Mouse (Mus musculus) embryonic facial prominence, embryonic 12.5 days (tissue): ENCODE data around the gene Fyn. TPM values are rescaled to one million over a fixed set of nuclear protein-coding genes. Genes with fewer than 3 reads are reported as not detected.

Experiments used
- ATAC-seq: fragments of 200-750 bp; cut with Nextera tagmentation; 2 replicates; pipeline ENCODE4 v1.8.0; 2017; ENCODE audit not compliant: insufficient number of reproducible peaks, insufficient read depth, low FRiP score, low TSS enrichment
- H3K27ac ChIP-seq: fragments of 300-500 bp; sonication (generic); 2 replicates; pipeline ENCODE4 v1.5.1; 2016; ENCODE audit warnings: mild to moderate bottlenecking
- H3K27me3 ChIP-seq: fragments of 300-500 bp; sonication (generic); 2 replicates; pipeline ENCODE4 v1.6.1; 2016; ENCODE audit warnings: mild to moderate bottlenecking, moderate library complexity
- H3K36me3 ChIP-seq: fragments of 300-500 bp; sonication (generic); 2 replicates; pipeline ENCODE4 v1.6.1; 2016; ENCODE audit warnings: mild to moderate bottlenecking
- H3K4me1 ChIP-seq: fragments of 300-500 bp; sonication (generic); 2 replicates; pipeline ENCODE4 v1.6.1; 2016
- H3K4me2 ChIP-seq: fragments of 300-500 bp; sonication (generic); replicated peaks from 2 replicates; pipeline ENCODE4 v1.6.1; 2016; ENCODE audit warnings: mild to moderate bottlenecking, moderate library complexity
- H3K4me3 ChIP-seq: fragments of 300-500 bp; sonication (generic); 2 replicates; pipeline ENCODE4 v1.5.1; 2016; ENCODE audit warnings: mild to moderate bottlenecking
- H3K9ac ChIP-seq: fragments of 300-500 bp; sonication (generic); 2 replicates; pipeline ENCODE4 v1.6.1; 2016; ENCODE audit warnings: mild to moderate bottlenecking, moderate library complexity
- H3K9me3 ChIP-seq: fragments of 300-500 bp; sonication (generic); 2 replicates; pipeline ENCODE4 v1.6.1; 2016; ENCODE audit warnings: mild to moderate bottlenecking, moderate library complexity
- WGBS: fragments of 180-500 bp; shearing (Covaris S2); methylation state at CpG from one replicate; pipeline ENCODE4 v1.1.7; 2016; 5-methylcytosine and 5-hydroxymethylcytosine counted together
- polyA plus RNA-seq: library from polyadenylated mRNA; unstranded; fragments of >200 nt; fragmentation: Nextera tagmentation; extraction: Ambion mirVana; gene quantifications from 2 replicates; pipeline ENCODE4 v1.2.1, GENCODE M21; 2016

Gene Fyn
- polyA plus RNA-seq, 1 experiment from 2014 or later, result 41.8 TPM

GRCm38 (mm10) chr10:39552351-39552814, 183.7 kb downstream of the Fyn start:
- Histone ChIP-seq H3K4me2 (no peak overlapping the region), H3K27ac (peak overlapping the region; percentile 72), H3K4me3 (no peak overlapping the region), H3K4me1 (peaks cover 53% of the 10 kb centered on the region), H3K9me3 (no peaks in the 10 kb centered on the region), H3K9ac (peak overlapping the region; percentile 4; the same call in 1 of the 2 replicates), H3K36me3 (peaks cover 4% of the 10 kb centered on the region; the same call in 1 of the 2 replicates), H3K27me3 (no peaks in the 10 kb centered on the region)
- ATAC-seq, result 0 out of 2 replicates have a peak, but pooled peaks have one; percentile 18
- WGBS, result 7% methylated on average over 6 of the region's 6 CpGs

GRCm38 (mm10) chr10:39552903-39553302, 184.2 kb downstream of the Fyn start:
- Histone ChIP-seq H3K4me3 (no peak overlapping the region), H3K9ac (no peak overlapping the region), H3K27ac (0 out of 2 replicates have a peak overlapping the region, but pooled peaks have one; percentile 38), H3K36me3 (peaks cover 4% of the 10 kb centered on the region; the same call in 1 of the 2 replicates), H3K4me1 (peaks cover 58% of the 10 kb centered on the region), H3K4me2 (no peak overlapping the region), H3K27me3 (no peaks in the 10 kb centered on the region), H3K9me3 (no peaks in the 10 kb centered on the region)
- ATAC-seq, result no peak
- 26% methylated on average over 5 of the region's 5 CpGs for WGBS

- Histone ChIP-seq H3K4me2 (peak overlapping the region; percentile 11), H3K4me3 (no peak overlapping the region), H3K36me3 (peaks cover 4% of the 10 kb centered on the region; the same call in 1 of the 2 replicates), H3K4me1 (peaks cover 69% of the 10 kb centered on the region), H3K9me3 (no peaks in the 10 kb centered on the region), H3K27ac (peak overlapping the region; percentile 83), H3K9ac (no peak overlapping the region), H3K27me3 (no peaks in the 10 kb centered on the region)
- ATAC-seq, result peak; percentile 35
- 18% methylated on average over 7 of the region's 7 CpGs for WGBS
These were observed 186.6 kb downstream of the Fyn start for GRCm38 (mm10) chr10:39555289-39555715.

- ATAC-seq, result no peak
- H3K4me1 ChIP-seq, result peaks cover 71% of the 10 kb centered on the region
- no peaks in the 10 kb centered on the region for H3K27me3 ChIP-seq
- H3K4me2 ChIP-seq, result peak overlapping the region; percentile 11; the same call in 1 of the 2 replicates
- H3K9ac ChIP-seq, result no peak overlapping the region
- no peak overlapping the region for H3K4me3 ChIP-seq
- no peaks in the 10 kb centered on the region for H3K9me3 ChIP-seq
- WGBS, result 26% methylated on average over 5 of the region's 5 CpGs
- peak overlapping the region; percentile 83 for H3K27ac ChIP-seq
- H3K36me3 ChIP-seq, result peaks cover 4% of the 10 kb centered on the region; the same call in 1 of the 2 replicates
These were observed 187.1 kb downstream of the Fyn start for GRCm38 (mm10) chr10:39555740-39556139.

- no peak overlapping the region for H3K4me2 ChIP-seq
- no peak overlapping the region for H3K27ac ChIP-seq
- peaks cover 4% of the 10 kb centered on the region; the same call in 1 of the 2 replicates for H3K36me3 ChIP-seq
- no peak overlapping the region for H3K9ac ChIP-seq
- no peak overlapping the region for H3K4me3 ChIP-seq
- WGBS, result 61% methylated on average over 9 of the region's 9 CpGs
- ATAC-seq, result no peak
- H3K4me1 ChIP-seq, result peaks cover 58% of the 10 kb centered on the region
- H3K27me3 ChIP-seq, result no peaks in the 10 kb centered on the region
- H3K9me3 ChIP-seq, result no peaks in the 10 kb centered on the region
These were observed 188.7 kb downstream of the Fyn start for GRCm38 (mm10) chr10:39557360-39557759.

- H3K4me1 ChIP-seq, result peaks cover 53% of the 10 kb centered on the region
- no peaks in the 10 kb centered on the region for H3K9me3 ChIP-seq
- H3K4me2 ChIP-seq, result no peak overlapping the region
- no peak for ATAC-seq
- no peak overlapping the region for H3K4me3 ChIP-seq
- no peaks in the 10 kb centered on the region for H3K27me3 ChIP-seq
- H3K27ac ChIP-seq, result peak overlapping the region; percentile 58
- 41% methylated on average over 7 of the region's 7 CpGs for WGBS
- peaks cover 4% of the 10 kb centered on the region; the same call in 1 of the 2 replicates for H3K36me3 ChIP-seq
- no peak overlapping the region for H3K9ac ChIP-seq
These were observed 189.2 kb downstream of the Fyn start for GRCm38 (mm10) chr10:39557851-39558250.

- peaks cover 4% of the 10 kb centered on the region; the same call in 1 of the 2 replicates for H3K36me3 ChIP-seq
- H3K27me3 ChIP-seq, result no peaks in the 10 kb centered on the region
- WGBS, result 42% methylated on average over 5 of the region's 5 CpGs
- H3K4me1 ChIP-seq, result peaks cover 54% of the 10 kb centered on the region
- ATAC-seq, result no peak
- no peak overlapping the region for H3K9ac ChIP-seq
- no peak overlapping the region for H3K4me2 ChIP-seq
- peak overlapping the region; percentile 58; the same call in 1 of the 2 replicates for H3K27ac ChIP-seq
- no peaks in the 10 kb centered on the region for H3K9me3 ChIP-seq
- no peak overlapping the region for H3K4me3 ChIP-seq
These were observed 189.9 kb downstream of the Fyn start for GRCm38 (mm10) chr10:39558492-39559005.

- WGBS, result 75% methylated on average over 3 of the region's 3 CpGs
- Histone ChIP-seq H3K27ac (no peak overlapping the region), H3K4me2 (no peak overlapping the region), H3K9ac (no peak overlapping the region), H3K4me3 (no peak overlapping the region), H3K4me1 (peaks cover 57% of the 10 kb centered on the region), H3K36me3 (peaks cover 4% of the 10 kb centered on the region; the same call in 1 of the 2 replicates), H3K27me3 (no peaks in the 10 kb centered on the region), H3K9me3 (no peaks in the 10 kb centered on the region)
- no peak for ATAC-seq
These were observed 190.7 kb downstream of the Fyn start for GRCm38 (mm10) chr10:39559321-39559720.

- Histone ChIP-seq H3K36me3 (no peaks in the 10 kb centered on the region), H3K9me3 (no peaks in the 10 kb centered on the region), H3K4me1 (peaks cover 28% of the 10 kb centered on the region), H3K27me3 (no peaks in the 10 kb centered on the region), H3K4me2 (no peak overlapping the region), H3K9ac (no peak overlapping the region), H3K27ac (no peak overlapping the region), H3K4me3 (no peak overlapping the region)
- WGBS, result 71% methylated on average over 2 of the region's 2 CpGs
- no peak for ATAC-seq
These were observed 193.7 kb downstream of the Fyn start for GRCm38 (mm10) chr10:39562383-39562782.

GRCm38 (mm10) chr10:39563552-39564223, 195.0 kb downstream of the Fyn start:
- Histone ChIP-seq H3K4me1 (peaks cover 15% of the 10 kb centered on the region), H3K9ac (no peak overlapping the region), H3K4me3 (no peak overlapping the region)

GRCm38 (mm10) chr10:39566901-39567300, 198.2 kb downstream of the Fyn start:
- Histone ChIP-seq H3K4me2 (no peak overlapping the region), H3K4me3 (no peak overlapping the region), H3K9me3 (no peaks in the 10 kb centered on the region), H3K36me3 (no peaks in the 10 kb centered on the region), H3K9ac (no peak overlapping the region), H3K4me1 (peaks cover 21% of the 10 kb centered on the region), H3K27ac (no peak overlapping the region), H3K27me3 (no peaks in the 10 kb centered on the region)
- no peak for ATAC-seq
- 92% methylated on average over 12 of the region's 12 CpGs for WGBS

More at GRCm38 (mm10) chr10:39563552-39564223, 195.0 kb downstream of the Fyn start:
- peak overlapping the region; percentile 63 for H3K27ac ChIP-seq
- no peaks in the 10 kb centered on the region for H3K36me3 ChIP-seq
- H3K9me3 ChIP-seq, result no peaks in the 10 kb centered on the region
- H3K27me3 ChIP-seq, result no peaks in the 10 kb centered on the region
- H3K4me2 ChIP-seq, result no peak overlapping the region
- WGBS, result 33% methylated on average over 24 of the region's 24 CpGs
- ATAC-seq, result peak; percentile 17; the same call in 1 of the 2 replicates

GRCm38 (mm10) chr10:39568991-39569390, 200.3 kb downstream of the Fyn start:
- no peaks in the 10 kb centered on the region for H3K27me3 ChIP-seq
- H3K27ac ChIP-seq, result no peak overlapping the region
- H3K4me2 ChIP-seq, result no peak overlapping the region
- no peaks in the 10 kb centered on the region for H3K9me3 ChIP-seq
- 79% methylated on average over 4 of the region's 4 CpGs for WGBS
- no peak for ATAC-seq
- no peaks in the 10 kb centered on the region for H3K36me3 ChIP-seq
- H3K9ac ChIP-seq, result no peak overlapping the region
- no peak overlapping the region for H3K4me3 ChIP-seq
- H3K4me1 ChIP-seq, result peaks cover 21% of the 10 kb centered on the region
